Mouse (Mus musculus) myocyte (in vitro differentiated cells): ENCODE results near the gene AC124108.1. TPM values are rescaled to one million over a fixed set of nuclear protein-coding genes. Genes with fewer than 3 reads are reported as not detected.

Source experiments
- H3K27me3 ChIP-seq: one replicate; pipeline ENCODE4 v1.6.1; 2011; ENCODE audit not compliant: control insufficient read depth, insufficient read depth, insufficient read length
- H3K36me3 ChIP-seq: one replicate; pipeline ENCODE4 v1.6.1; 2011; ENCODE audit not compliant: control insufficient read depth, insufficient read depth
- H3K4me2 ChIP-seq: one replicate; pipeline ENCODE4 v1.6.1; 2011; ENCODE audit warnings: low read depth, control low read depth
- H3K4me3 ChIP-seq: one replicate; pipeline ENCODE4 v1.5.1; 2011; ENCODE audit warnings: mild to moderate bottlenecking, control low read depth, moderate library complexity
- H3K79me2 ChIP-seq: one replicate; pipeline ENCODE4 v1.6.1; 2011; ENCODE audit not compliant: control insufficient read depth, insufficient read depth
- H3ac ChIP-seq: one replicate; pipeline ENCODE4 v1.6.1; 2011; ENCODE audit not compliant: control insufficient read depth, insufficient read length
- CEBPB ChIP-seq: IDR thresholded peaks from 2 replicates; pipeline ENCODE4 v1.6.1; 2011; ENCODE audit warnings: mild to moderate bottlenecking, moderate library complexity; ENCODE audit not compliant: poor library complexity, insufficient read depth, severe bottlenecking
- E2F4 ChIP-seq: IDR thresholded peaks from one replicate; pipeline ENCODE4 v1.6.1; 2011; ENCODE audit warnings: mild to moderate bottlenecking, control low read depth, moderate library complexity; ENCODE audit not compliant: insufficient read depth
- MAX ChIP-seq: IDR thresholded peaks from one replicate; pipeline ENCODE4 v1.6.1; 2011; ENCODE audit warnings: low read depth, mild to moderate bottlenecking, control low read depth
- MYOD1 ChIP-seq, 3 experiments: IDR thresholded peaks; one replicate each; pipeline ENCODE4 v1.6.1; 2011; ENCODE audit warnings: control low read depth in 2 of 3, low read depth in 2 of 3, mild to moderate bottlenecking in 2 of 3, moderate library complexity in 1 of 3; ENCODE audit not compliant: insufficient read length in 2 of 3, control insufficient read depth in 1 of 3
- MYOG ChIP-seq, 3 experiments: IDR thresholded peaks; one replicate each; pipeline ENCODE4 v1.6.1; 2011; ENCODE audit warnings: control low read depth in 2 of 3, low read depth in 2 of 3, mild to moderate bottlenecking in 2 of 3; ENCODE audit not compliant: insufficient read length in 2 of 3, control insufficient read depth in 1 of 3, insufficient read depth in 1 of 3
- POLR2A ChIP-seq: IDR thresholded peaks from one replicate; pipeline ENCODE4 v1.6.1; 2011; ENCODE audit warnings: low read depth, mild to moderate bottlenecking, control low read depth, moderate library complexity; ENCODE audit not compliant: insufficient read length
- POLR2AphosphoS2 ChIP-seq: IDR thresholded peaks from one replicate; pipeline ENCODE4 v1.6.1; 2011; ENCODE audit warnings: low read depth, control low read depth; ENCODE audit not compliant: insufficient read length
- REST ChIP-seq: IDR thresholded peaks from one replicate; pipeline ENCODE4 v1.6.1; 2011; ENCODE audit warnings: mild to moderate bottlenecking, control low read depth, moderate library complexity; ENCODE audit not compliant: insufficient read depth, insufficient read length
- SRF ChIP-seq: IDR thresholded peaks from one replicate; pipeline ENCODE4 v1.6.1; 2011; ENCODE audit warnings: low read depth; ENCODE audit not compliant: control insufficient read depth, insufficient read length
- TCF12 ChIP-seq: IDR thresholded peaks from one replicate; pipeline ENCODE4 v1.6.1; 2011; ENCODE audit warnings: mild to moderate bottlenecking, control low read depth; ENCODE audit not compliant: poor library complexity, insufficient read depth, severe bottlenecking
- TCF3 ChIP-seq: IDR thresholded peaks from one replicate; pipeline ENCODE4 v1.6.1; 2011; ENCODE audit warnings: low read depth, control low read depth; ENCODE audit not compliant: insufficient read length
- USF1 ChIP-seq: IDR thresholded peaks from one replicate; pipeline ENCODE4 v1.6.1; 2011; ENCODE audit warnings: low read depth, mild to moderate bottlenecking, control low read depth, moderate library complexity
- polyA plus RNA-seq: library from polyadenylated mRNA; unstranded; fragments of >200 nt; fragmentation: generic; extraction: Trizol; gene quantifications from one replicate; pipeline ENCODE4 v1.2.1, GENCODE M21; 2012; ENCODE audit warnings: missing spikeins

AC124108.1 gene
- polyA plus RNA-seq, 1 experiment: 0.82 TPM

GRCm38 (mm10) chr1:132164780-132165518, 26.3 kb upstream of the AC124108.1 start:
- no peak overlapping the region for H3ac ChIP-seq
- peaks cover 12% of the 10 kb centered on the region for H3K27me3 ChIP-seq
- H3K4me3 ChIP-seq: no peak overlapping the region
- H3K4me2 ChIP-seq: no peak overlapping the region
- no peak for TF ChIP-seq USF1
- TF ChIP-seq CEBPB: no peak
- TF ChIP-seq POLR2AphosphoS2: no peak
- TF ChIP-seq TCF3: no peak
- TF ChIP-seq E2F4: no peak
- no peak for TF ChIP-seq MAX
- no peak for TF ChIP-seq SRF
- no peak for TF ChIP-seq TCF12
- no peak for TF ChIP-seq MYOD1 (IDR thresholded peaks at IDR 0.05; ENCODE audit: control insufficient read depth in 1 of 3, insufficient read length in 2 of 3, low read depth in 2 of 3)
- TF ChIP-seq POLR2A: no peak
- TF ChIP-seq MYOG (IDR thresholded peaks at IDR 0.05; ENCODE audit: control insufficient read depth in 1 of 3, insufficient read depth in 1 of 3, insufficient read length in 2 of 3, low read depth in 2 of 3): no peak
- no peak for TF ChIP-seq REST
- H3K79me2 ChIP-seq: no peaks in the 10 kb centered on the region
- no peaks in the 10 kb centered on the region for H3K36me3 ChIP-seq

DNA sequence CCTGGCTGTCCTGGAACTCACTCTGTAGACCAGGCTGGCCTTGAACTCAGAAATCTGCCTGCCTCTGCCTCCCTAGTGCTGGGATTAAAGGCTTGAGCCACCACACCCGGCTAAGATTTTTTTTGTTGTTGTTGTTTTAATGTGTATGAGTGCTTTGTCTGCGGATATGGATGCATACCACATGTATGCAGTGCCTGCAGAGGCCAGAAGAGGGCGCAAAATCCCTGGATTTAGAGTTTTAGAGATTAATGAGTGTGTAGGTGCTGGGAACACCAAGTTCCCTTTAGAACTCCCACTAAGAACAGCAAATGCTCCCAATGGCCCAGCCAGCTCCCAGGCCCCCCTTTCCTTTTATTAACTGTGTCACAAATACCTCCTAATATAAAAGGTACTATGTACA, 25.4 kb upstream of the AC124108.1 start:
- TF ChIP-seq TCF3 (no peak), POLR2AphosphoS2 (no peak), MAX (no peak), POLR2A (no peak), E2F4 (no peak), MYOD1 (IDR thresholded peaks at IDR 0.05; ENCODE audit: control insufficient read depth in 1 of 3, insufficient read length in 2 of 3, low read depth in 2 of 3) (no peak), USF1 (no peak), SRF (no peak), CEBPB (no peak)
- H3K27me3 ChIP-seq: peaks cover 21% of the 10 kb centered on the region
- H3K79me2 ChIP-seq: no peaks in the 10 kb centered on the region

DNA sequence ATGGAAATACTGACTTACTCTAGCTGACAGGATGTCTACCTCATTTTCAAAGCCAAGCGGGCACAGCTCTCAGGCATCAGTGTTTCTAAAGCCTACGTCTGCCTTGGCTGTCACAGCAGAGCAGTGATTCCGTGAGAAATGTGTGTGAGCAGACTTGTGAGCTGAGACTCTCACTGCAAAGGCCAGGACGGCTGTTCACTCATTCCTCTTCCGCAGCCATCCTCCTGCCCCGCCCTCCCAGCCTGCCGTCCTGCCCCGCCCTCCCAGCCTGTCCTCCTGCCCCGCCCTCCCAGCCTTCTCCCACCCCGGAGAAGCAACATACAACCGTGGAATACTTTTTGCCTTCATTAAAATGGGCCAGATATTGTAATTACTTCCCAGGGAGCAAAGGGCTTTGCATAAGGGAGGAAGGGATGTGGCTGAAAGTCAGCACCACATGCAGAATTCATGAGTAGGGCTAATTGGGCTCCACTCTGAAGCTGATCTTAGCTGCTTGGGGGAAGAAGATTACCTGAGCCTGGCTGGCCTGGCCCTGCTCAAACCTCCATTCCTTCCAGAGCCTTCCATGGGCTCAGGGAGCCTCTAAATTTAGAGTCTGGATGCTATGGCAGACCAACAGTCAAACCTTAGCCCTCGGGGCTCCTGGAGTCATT, 23.0 kb upstream of the AC124108.1 start:
- Histone ChIP-seq H3K4me3 (no peak overlapping the region), H3K79me2 (no peaks in the 10 kb centered on the region), H3ac (no peak overlapping the region), H3K4me2 (peak overlapping the region; percentile 65), H3K27me3 (peaks cover 14% of the 10 kb centered on the region), H3K36me3 (no peaks in the 10 kb centered on the region)
- no peak for TF ChIP-seq POLR2A
- TF ChIP-seq TCF3: no peak
- TF ChIP-seq REST: no peak
- no peak for TF ChIP-seq E2F4
- no peak for TF ChIP-seq MAX

More for the DNA sequence above, 25.4 kb upstream of the AC124108.1 start:
- H3K4me3 ChIP-seq: no peak overlapping the region
- no peak overlapping the region for H3ac ChIP-seq
- H3K4me2 ChIP-seq: no peak overlapping the region
- H3K36me3 ChIP-seq: no peaks in the 10 kb centered on the region

- Histone ChIP-seq H3K79me2 (no peaks in the 10 kb centered on the region), H3K36me3 (no peaks in the 10 kb centered on the region), H3K4me2 (no peak overlapping the region), H3ac (no peak overlapping the region), H3K4me3 (no peak overlapping the region), H3K27me3 (peaks cover 14% of the 10 kb centered on the region)
- TF ChIP-seq SRF: no peak
- TF ChIP-seq POLR2A: no peak
- no peak for TF ChIP-seq USF1
- TF ChIP-seq MAX: no peak
- TF ChIP-seq REST: no peak
- no peak for TF ChIP-seq MYOD1 (IDR thresholded peaks at IDR 0.05; ENCODE audit: control insufficient read depth in 1 of 3, insufficient read length in 2 of 3, low read depth in 2 of 3)
- no peak for TF ChIP-seq E2F4
- TF ChIP-seq MYOG (IDR thresholded peaks at IDR 0.05; ENCODE audit: control insufficient read depth in 1 of 3, insufficient read depth in 1 of 3, insufficient read length in 2 of 3, low read depth in 2 of 3): no peak
- TF ChIP-seq TCF12: no peak
- no peak for TF ChIP-seq TCF3
- TF ChIP-seq POLR2AphosphoS2: no peak
- TF ChIP-seq CEBPB: no peak
These were observed 20.6 kb upstream of the AC124108.1 start for GRCm38 (mm10) chr1:132170698-132171097.
